Mouse (Mus musculus): Measurements from ENCODE around the gene Olfr1333. TPM values are rescaled to one million over a fixed set of nuclear protein-coding genes. Genes with fewer than 3 reads are reported as not detected.
"Not testable (repeated sequence)": the region's sequence is repeated elsewhere in the genome, so short reads cannot be mapped to it uniquely, and the experiment has no call there.

Gene Olfr1333
- total RNA-seq (2021), result not detected
- long read RNA-seq, experiment 1, result 0 reads
- long read RNA-seq, experiment 2, result 0 reads

GRCm38 (mm10) chr4:118836179-118836578, at the start of gene Olfr1333:
Gene Olfr1333 (minus strand): TSS chr4:118836279.
- DNase-seq (ENCODE audit: low spot score in 2 of 2), result no peak

- no peak for DNase-seq (ENCODE audit: low spot score in 2 of 2)
These were observed 31.5 kb upstream of the Olfr1333 start for GRCm38 (mm10) chr4:118867566-118867965.

GRCm38 (mm10) chr4:118864349-118864748, 28.3 kb upstream of the Olfr1333 start, which contains the start of gene Olfr1331:
Gene Olfr1331 (plus strand): TSS chr4:118864649.
- DNase-seq (ENCODE audit: low spot score in 2 of 2), result no peak

- no peak for DNase-seq (ENCODE audit: low spot score in 2 of 2)
These were observed 26.6 kb upstream of the Olfr1333 start for GRCm38 (mm10) chr4:118862704-118863103.

- no peak for DNase-seq (ENCODE audit: low spot score in 2 of 2)
These were observed 25.7 kb upstream of the Olfr1333 start for GRCm38 (mm10) chr4:118861791-118862190.

GRCm38 (mm10) chr4:118818921-118819320, 17.2 kb downstream of the Olfr1333 start:
- no peak for DNase-seq (ENCODE audit: low spot score in 2 of 2)

- no peak for DNase-seq (ENCODE audit: low spot score in 2 of 2)
These were observed 26.2 kb downstream of the Olfr1333 start, which contains the start of gene Olfr1335 for GRCm38 (mm10) chr4:118809844-118810243. Gene Olfr1335 (minus strand): TSS chr4:118809944.

GRCm38 (mm10) chr4:118792796-118793195, 43.3 kb downstream of the Olfr1333 start:
- not testable (repeated sequence) for DNase-seq (ENCODE audit: low spot score in 2 of 2)

GRCm38 (mm10) chr4:118782486-118782885, 53.6 kb downstream of the Olfr1333 start, which contains the start of gene Olfr1337:
Gene Olfr1337 (minus strand): TSS chr4:118782586.
- DNase-seq (ENCODE audit: low spot score in 2 of 2), result no peak

Other genes starting within 250 kb of the Olfr1333 start
- under 1 TPM; 0.08 to 0.11 TPM for gene Cfap57, start 215.5 kb downstream of the Olfr1333 start, total RNA-seq (2021)
- gene Ebna1bp2, start 215.5 kb downstream of the Olfr1333 start, total RNA-seq (2021), result 10 to 100 TPM; 72.5 to 84.1 TPM
- not detected for gene Olfr62, start 177.3 kb downstream of the Olfr1333 start, total RNA-seq (2021)
- gene Olfr1342, start 143.5 kb downstream of the Olfr1333 start, total RNA-seq (2021), result not detected
- not detected for gene Olfr1341, start 132.8 kb downstream of the Olfr1333 start, total RNA-seq (2021)
- gene Olfr1340, start 116.1 kb downstream of the Olfr1333 start, total RNA-seq (2021), result not detected
- not detected for gene Olfr1339, start 104.1 kb downstream of the Olfr1333 start, total RNA-seq (2021)
- gene Olfr1338, start 77.5 kb downstream of the Olfr1333 start, total RNA-seq (2021), result not detected
- gene Olfr1337, start 53.7 kb downstream of the Olfr1333 start, total RNA-seq (2021), result not detected
- gene Olfr1335, start 26.3 kb downstream of the Olfr1333 start, total RNA-seq (2021), result not detected
- not detected for gene Olfr1331, start 28.4 kb upstream of the Olfr1333 start, total RNA-seq (2021)
- gene Olfr1330, start 52.3 kb upstream of the Olfr1333 start, total RNA-seq (2021), result not detected
- not detected for gene Olfr1329, start 81.2 kb upstream of the Olfr1333 start, total RNA-seq (2021)
- not detected for gene Olfr1328, start 102.3 kb upstream of the Olfr1333 start, total RNA-seq (2021)
- gene Lao1, start 125.3 kb upstream of the Olfr1333 start, total RNA-seq (2021), result not detected

Data from adrenal gland, postnatal 4 days (tissue).